Mouse (Mus musculus) limb, embryonic 12.5 days (tissue): ENCODE data around the gene Mtmr6. TPM values are rescaled to one million over a fixed set of nuclear protein-coding genes. Genes with fewer than 3 reads are reported as not detected.

Experiments used
- ATAC-seq: fragments of 200-750 bp; cut with Nextera tagmentation; 2 replicates; pipeline ENCODE4 v1.8.0; 2017; ENCODE audit warnings: low read depth, moderate TSS enrichment; ENCODE audit not compliant: insufficient number of reproducible peaks, insufficient read depth, low FRiP score, low TSS enrichment
- H3K27ac ChIP-seq: fragments of 300-500 bp; sonication (generic); 2 replicates; pipeline ENCODE4 v1.5.1; 2016; ENCODE audit warnings: mild to moderate bottlenecking, moderate library complexity
- H3K27me3 ChIP-seq: fragments of 300-500 bp; sonication (generic); 2 replicates; pipeline ENCODE4 v1.6.1; 2016; ENCODE audit warnings: mild to moderate bottlenecking, moderate library complexity
- H3K36me3 ChIP-seq: fragments of 300-500 bp; sonication (generic); 2 replicates; pipeline ENCODE4 v1.6.1; 2016; ENCODE audit warnings: mild to moderate bottlenecking, moderate library complexity
- H3K4me1 ChIP-seq: fragments of 300-500 bp; sonication (generic); replicated peaks from 2 replicates; pipeline ENCODE4 v1.6.1; 2016
- H3K4me2 ChIP-seq: fragments of 300-500 bp; sonication (generic); 2 replicates; pipeline ENCODE4 v1.6.1; 2016; ENCODE audit warnings: mild to moderate bottlenecking, moderate library complexity
- H3K4me3 ChIP-seq: fragments of 300-500 bp; sonication (generic); replicated peaks from 2 replicates; pipeline ENCODE4 v1.5.1; 2016; ENCODE audit warnings: mild to moderate bottlenecking
- H3K9ac ChIP-seq: fragments of 300-500 bp; sonication (generic); replicated peaks from 2 replicates; pipeline ENCODE4 v1.6.1; 2016; ENCODE audit warnings: mild to moderate bottlenecking, moderate library complexity
- H3K9me3 ChIP-seq: fragments of 300-500 bp; sonication (generic); 2 replicates; pipeline ENCODE4 v1.6.1; 2016; ENCODE audit warnings: mild to moderate bottlenecking, moderate library complexity
- WGBS: fragments of 180-500 bp; shearing (Covaris S2); methylation state at CpG from one replicate; pipeline ENCODE4 v1.1.7; 2016; 5-methylcytosine and 5-hydroxymethylcytosine counted together
- polyA plus RNA-seq: library from polyadenylated mRNA; unstranded; fragments of >200 nt; fragmentation: Nextera tagmentation; extraction: Ambion mirVana; gene quantifications from 2 replicates; pipeline ENCODE4 v1.2.1, GENCODE M21; 2016

Gene Mtmr6
- polyA plus RNA-seq, 1 experiment from 2014 or later = 30.7 TPM

GRCm38 (mm10) chr14:60254774-60255173 lies 10.3 kb upstream of the Mtmr6 start:
- Histone ChIP-seq H3K4me2 (no peak overlapping the region), H3K27ac (no peak overlapping the region), H3K27me3 (no peaks in the 10 kb centered on the region), H3K4me3 (no peak overlapping the region), H3K36me3 (no peaks in the 10 kb centered on the region), H3K4me1 (peaks cover 11% of the 10 kb centered on the region), H3K9me3 (no peaks in the 10 kb centered on the region), H3K9ac (no peak overlapping the region)
- no peak for ATAC-seq

- Histone ChIP-seq H3K4me3 (no peak overlapping the region), H3K4me1 (0 out of 2 replicates have a peak, but pooled peaks cover 5% of the 10 kb centered on the region), H3K4me2 (no peak overlapping the region), H3K27ac (no peak overlapping the region), H3K27me3 (no peaks in the 10 kb centered on the region), H3K36me3 (no peaks in the 10 kb centered on the region), H3K9ac (no peak overlapping the region), H3K9me3 (no peaks in the 10 kb centered on the region)
- WGBS = 26% methylated on average over 3 of the region's 3 CpGs
- no peak for ATAC-seq
These were observed 8.7 kb upstream of the Mtmr6 start for GRCm38 (mm10) chr14:60256356-60256755.

GRCm38 (mm10) chr14:60257101-60257500 lies 7.9 kb upstream of the Mtmr6 start:
- no peak overlapping the region for H3K4me3 ChIP-seq
- H3K4me2 ChIP-seq = no peak overlapping the region
- no peak overlapping the region for H3K27ac ChIP-seq
- 82% methylated on average over 4 of the region's 4 CpGs for WGBS
- no peaks in the 10 kb centered on the region for H3K9me3 ChIP-seq
- H3K9ac ChIP-seq = no peak overlapping the region
- H3K4me1 ChIP-seq = 0 out of 2 replicates have a peak, but pooled peaks cover 5% of the 10 kb centered on the region
- no peaks in the 10 kb centered on the region for H3K36me3 ChIP-seq
- ATAC-seq = no peak
- no peaks in the 10 kb centered on the region for H3K27me3 ChIP-seq

- Histone ChIP-seq H3K4me2 (no peak overlapping the region), H3K4me1 (no peaks in the 10 kb centered on the region), H3K4me3 (no peak overlapping the region), H3K9ac (no peak overlapping the region), H3K36me3 (no peaks in the 10 kb centered on the region), H3K27me3 (no peaks in the 10 kb centered on the region), H3K27ac (no peak overlapping the region), H3K9me3 (no peaks in the 10 kb centered on the region)
- no peak for ATAC-seq
- 90% methylated on average over 1 of the region's 1 CpGs for WGBS
These were observed 7.2 kb upstream of the Mtmr6 start for GRCm38 (mm10) chr14:60257851-60258250.

GRCm38 (mm10) chr14:60262316-60262715 lies 2.7 kb upstream of the Mtmr6 start:
- Histone ChIP-seq H3K9ac (no peak overlapping the region), H3K27me3 (no peaks in the 10 kb centered on the region), H3K27ac (no peak overlapping the region), H3K36me3 (no peaks in the 10 kb centered on the region), H3K4me1 (0 out of 2 replicates have a peak, but pooled peaks cover 3% of the 10 kb centered on the region), H3K4me2 (no peak overlapping the region), H3K4me3 (no peak overlapping the region), H3K9me3 (no peaks in the 10 kb centered on the region)
- ATAC-seq = no peak
- 71% methylated on average over 7 of the region's 7 CpGs for WGBS

- Histone ChIP-seq H3K4me2 (no peak overlapping the region), H3K27me3 (no peaks in the 10 kb centered on the region), H3K36me3 (no peaks in the 10 kb centered on the region), H3K27ac (no peak overlapping the region), H3K4me1 (0 out of 2 replicates have a peak, but pooled peaks cover 3% of the 10 kb centered on the region), H3K4me3 (no peak overlapping the region), H3K9me3 (no peaks in the 10 kb centered on the region), H3K9ac (no peak overlapping the region)
- no peak for ATAC-seq
- WGBS = 85% methylated on average over 6 of the region's 6 CpGs
These were observed 4.3 kb downstream of the Mtmr6 start for GRCm38 (mm10) chr14:60269333-60269732.

- no peak for ATAC-seq
These were observed 8.3 kb downstream of the Mtmr6 start for GRCm38 (mm10) chr14:60273346-60273745.

GRCm38 (mm10) chr14:60275301-60276276 lies 10.6 kb downstream of the Mtmr6 start:
- no peak for ATAC-seq
- no peak overlapping the region for H3K4me3 ChIP-seq
- no peak overlapping the region for H3K4me2 ChIP-seq
- peaks cover 5% of the 10 kb centered on the region for H3K4me1 ChIP-seq
- no peaks in the 10 kb centered on the region for H3K27me3 ChIP-seq
- H3K36me3 ChIP-seq = no peaks in the 10 kb centered on the region
- 76% methylated on average over 7 of the region's 7 CpGs for WGBS
- H3K9me3 ChIP-seq = no peaks in the 10 kb centered on the region
- 0 out of 2 replicates have a peak overlapping the region, but pooled peaks have one; percentile 7 for H3K27ac ChIP-seq
- H3K9ac ChIP-seq = no peak overlapping the region

More at GRCm38 (mm10) chr14:60273346-60273745, 8.3 kb downstream of the Mtmr6 start:
- H3K9me3 ChIP-seq = no peaks in the 10 kb centered on the region
- WGBS = 86% methylated on average over 6 of the region's 6 CpGs
- H3K36me3 ChIP-seq = no peaks in the 10 kb centered on the region
- no peak overlapping the region for H3K27ac ChIP-seq
- peaks cover 5% of the 10 kb centered on the region for H3K4me1 ChIP-seq
- no peak overlapping the region for H3K9ac ChIP-seq
- no peak overlapping the region for H3K4me3 ChIP-seq
- no peaks in the 10 kb centered on the region for H3K27me3 ChIP-seq
- no peak overlapping the region for H3K4me2 ChIP-seq

GRCm38 (mm10) chr14:60286194-60286863 lies 21.3 kb downstream of the Mtmr6 start:
- H3K4me1 ChIP-seq = no peaks in the 10 kb centered on the region
- no peak for ATAC-seq
- 88% methylated on average over 7 of the region's 7 CpGs for WGBS

GRCm38 (mm10) chr14:60290363-60290762 lies 25.3 kb downstream of the Mtmr6 start:
- H3K4me3 ChIP-seq = no peak overlapping the region
- 86% methylated on average over 4 of the region's 4 CpGs for WGBS

More at GRCm38 (mm10) chr14:60286194-60286863, 21.3 kb downstream of the Mtmr6 start:
- Histone ChIP-seq H3K27ac (no peak overlapping the region), H3K9ac (no peak overlapping the region), H3K9me3 (no peaks in the 10 kb centered on the region), H3K4me3 (no peak overlapping the region), H3K27me3 (no peaks in the 10 kb centered on the region), H3K4me2 (no peak overlapping the region), H3K36me3 (peaks cover 34% of the 10 kb centered on the region)

GRCm38 (mm10) chr14:60295531-60295930 lies 30.5 kb downstream of the Mtmr6 start:
- ATAC-seq = no peak
- Histone ChIP-seq H3K9ac (no peak overlapping the region), H3K4me2 (no peak overlapping the region), H3K27me3 (no peaks in the 10 kb centered on the region), H3K4me3 (no peak overlapping the region), H3K27ac (no peak overlapping the region), H3K4me1 (no peaks in the 10 kb centered on the region), H3K9me3 (no peaks in the 10 kb centered on the region), H3K36me3 (peaks cover 43% of the 10 kb centered on the region; the same call in 1 of the 2 replicates)
- 91% methylated on average over 1 of the region's 1 CpGs for WGBS

More at GRCm38 (mm10) chr14:60290363-60290762, 25.3 kb downstream of the Mtmr6 start:
- Histone ChIP-seq H3K9ac (no peak overlapping the region), H3K4me2 (no peak overlapping the region), H3K36me3 (peaks cover 41% of the 10 kb centered on the region), H3K9me3 (no peaks in the 10 kb centered on the region), H3K27me3 (no peaks in the 10 kb centered on the region), H3K4me1 (no peaks in the 10 kb centered on the region), H3K27ac (no peak overlapping the region)
- ATAC-seq = no peak
